Mouse (Mus musculus): ENCODE data around the gene Olfr221. TPM values are rescaled to one million over a fixed set of nuclear protein-coding genes. Genes with fewer than 3 reads are reported as not detected.

Gene Olfr221
- 0.15 TPM for polyA plus RNA-seq (2014; fragmentation: Illumina TruSeq; extraction: RNeasy Lipid Tissue Mini Kit (QIAGEN cat#74804); ENCODE audit: low read depth, low replicate concordance)

DNA sequence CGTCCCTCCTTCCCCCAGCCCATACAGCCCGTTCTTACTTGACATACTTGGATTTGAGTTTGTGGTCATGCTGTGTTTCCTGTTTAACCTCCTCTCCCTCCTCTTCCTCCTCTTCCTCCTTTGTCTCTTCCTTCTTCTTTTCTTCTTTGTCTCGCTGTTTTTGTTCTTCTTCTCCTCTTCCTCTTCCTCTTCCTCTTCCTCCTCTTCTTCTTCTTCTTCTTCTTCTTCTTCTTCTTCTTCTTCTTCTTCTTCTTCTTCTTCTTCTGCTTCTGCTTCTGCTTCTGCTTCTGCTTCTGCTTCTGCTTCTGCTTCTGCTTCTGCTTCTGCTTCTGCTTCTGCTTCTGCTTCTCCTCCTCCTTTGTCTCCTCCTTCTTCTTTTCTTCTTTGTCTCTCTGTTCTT, at the start of gene Olfr221:
Olfr221 (minus strand) TSS at position 101 of the 400 bp plus-strand sequence.

DNA sequence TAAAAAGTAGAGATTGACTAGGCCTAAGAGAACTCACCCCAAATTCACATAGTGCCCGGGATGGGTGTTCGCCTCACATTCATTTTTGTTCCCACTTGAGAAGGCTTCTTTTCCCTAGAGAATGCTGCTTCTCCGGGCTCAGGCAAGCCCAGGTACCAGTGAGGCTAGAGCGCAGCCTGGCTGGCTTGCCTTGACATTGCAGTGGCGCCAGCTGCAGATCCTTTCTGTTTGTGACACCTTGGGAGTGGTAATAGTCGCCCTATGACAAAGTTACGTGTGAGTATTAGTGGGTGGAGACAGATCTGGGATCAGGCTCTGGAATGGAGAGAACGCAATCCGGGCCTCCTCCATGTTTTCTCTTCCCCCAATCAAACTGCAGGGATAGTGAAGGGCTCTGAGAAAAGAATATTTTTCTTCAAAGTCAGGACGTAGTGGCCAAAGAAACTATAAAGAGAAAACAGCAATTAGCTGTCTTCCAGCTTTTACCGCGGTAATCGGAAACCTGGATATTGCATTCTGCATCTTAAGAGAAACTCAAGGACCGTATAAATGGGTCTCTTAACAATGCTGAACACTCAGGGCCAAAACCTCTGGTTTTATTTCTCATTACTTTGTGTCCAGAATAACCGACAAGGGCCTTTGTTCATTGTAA, 21.6 kb downstream of the Olfr221 start, which contains the start of gene Zfp219:
Zfp219 (minus strand) TSS at position 248 of the 652 bp plus-strand sequence.

DNA sequence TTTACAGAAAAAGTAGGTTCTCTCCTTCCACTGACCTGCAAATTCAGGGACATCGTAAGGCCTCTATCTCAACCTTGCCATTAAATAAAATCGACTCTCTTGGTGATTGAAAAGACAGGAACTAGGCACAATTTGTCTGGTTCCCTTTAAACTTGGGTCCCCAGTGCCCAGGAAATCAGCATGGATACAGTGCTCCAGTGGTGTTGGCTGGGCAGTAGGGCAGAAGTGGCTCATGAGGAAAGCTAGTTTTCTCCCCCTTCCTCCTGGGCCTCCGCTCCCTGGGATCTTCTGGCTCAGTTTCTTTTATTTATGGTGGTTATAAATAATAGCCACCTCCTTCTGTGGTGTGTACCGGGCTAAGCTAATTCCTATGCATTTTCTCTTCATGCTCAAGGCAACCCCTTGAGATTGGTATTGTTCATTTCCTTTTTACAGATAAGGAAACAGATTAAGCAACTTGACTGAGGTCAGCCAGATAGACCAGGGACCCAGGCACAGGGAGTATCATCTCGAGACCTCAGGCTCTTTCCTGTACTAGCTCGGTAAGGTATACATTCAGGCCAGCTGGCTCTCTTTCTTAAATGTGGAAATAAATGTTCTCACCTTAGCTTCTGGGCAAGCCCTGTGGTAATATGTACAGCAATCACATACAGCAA, 26.7 kb downstream of the Olfr221 start, which contains the start of gene Tmem253:
Tmem253 (plus strand) TSS at position 214 of the 656 bp plus-strand sequence.

DNA sequence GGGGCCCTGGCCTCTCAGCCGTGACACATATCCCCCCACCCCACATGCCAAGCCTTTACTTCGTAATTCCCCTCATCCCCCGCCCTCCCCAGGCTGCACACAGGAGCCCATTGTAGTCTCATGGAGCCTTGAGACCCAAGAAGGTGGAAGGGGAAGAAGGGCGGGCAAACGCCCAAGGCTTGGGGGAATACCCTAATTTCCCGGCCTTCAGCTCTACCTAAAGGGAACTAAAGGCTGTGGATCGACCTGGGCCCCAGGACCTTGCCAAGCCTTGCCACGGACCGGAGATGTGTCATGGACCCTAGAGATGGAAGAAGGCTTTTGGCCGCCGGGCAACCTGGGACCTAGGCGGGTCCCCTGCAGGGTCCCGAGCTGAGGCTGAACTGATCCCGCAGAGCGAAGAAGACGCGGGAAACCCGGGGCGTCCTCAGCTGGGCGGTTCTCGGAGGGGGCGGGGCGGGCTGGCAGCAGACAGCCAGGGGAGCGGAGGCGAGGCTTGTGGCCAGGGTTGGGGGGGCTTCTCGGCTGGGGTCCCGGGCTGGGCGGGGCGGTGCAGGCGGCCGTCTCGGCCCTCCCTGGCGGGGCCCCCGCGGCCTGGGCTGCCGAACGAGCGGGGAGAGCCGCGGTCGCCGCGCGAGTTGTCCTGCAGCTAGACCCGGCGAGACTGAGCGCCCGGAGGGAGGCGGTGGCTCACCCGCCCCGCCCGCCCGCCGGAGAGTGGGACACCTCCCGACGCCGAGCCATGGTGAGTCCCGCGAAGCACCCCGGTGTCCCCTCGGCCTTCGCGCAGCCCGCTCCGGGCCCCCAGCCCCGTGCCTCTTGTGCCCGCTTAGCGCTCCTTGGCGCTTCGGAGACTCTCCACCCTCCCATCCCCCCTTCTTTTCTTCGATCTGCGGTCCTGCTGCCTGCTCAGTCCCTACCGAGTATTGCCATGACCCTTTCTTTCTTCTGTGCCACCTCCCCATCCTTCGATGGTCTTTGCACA, 57.7 kb downstream of the Olfr221 start, which contains the start of gene Arhgef40:
Arhgef40 (plus strand) TSS at position 473 of the 985 bp plus-strand sequence.

Other genes starting within 250 kb of the Olfr221 start
- 6.6 TPM for gene AY358078, start 242.4 kb downstream of the Olfr221 start, polyA plus RNA-seq (2014; fragmentation: Illumina TruSeq; extraction: RNeasy Lipid Tissue Mini Kit (QIAGEN cat#74804); ENCODE audit: low read depth, low replicate concordance)
- not detected for gene Ear6, start 188.8 kb downstream of the Olfr221 start, polyA plus RNA-seq (2014; fragmentation: Illumina TruSeq; extraction: RNeasy Lipid Tissue Mini Kit (QIAGEN cat#74804); ENCODE audit: low read depth, low replicate concordance)
- 2.7 TPM for gene Mettl17, start 157.6 kb downstream of the Olfr221 start, polyA plus RNA-seq (2014; fragmentation: Illumina TruSeq; extraction: RNeasy Lipid Tissue Mini Kit (QIAGEN cat#74804); ENCODE audit: low read depth, low replicate concordance)
- 0.08 TPM for gene Slc39a2, start 149.6 kb downstream of the Olfr221 start, polyA plus RNA-seq (2014; fragmentation: Illumina TruSeq; extraction: RNeasy Lipid Tissue Mini Kit (QIAGEN cat#74804); ENCODE audit: low read depth, low replicate concordance)
- gene Ndrg2, start 128.3 kb downstream of the Olfr221 start, polyA plus RNA-seq (2014; fragmentation: Illumina TruSeq; extraction: RNeasy Lipid Tissue Mini Kit (QIAGEN cat#74804); ENCODE audit: low read depth, low replicate concordance), result 30.5 TPM
- gene Tppp2, start 124.0 kb downstream of the Olfr221 start, polyA plus RNA-seq (2014; fragmentation: Illumina TruSeq; extraction: RNeasy Lipid Tissue Mini Kit (QIAGEN cat#74804); ENCODE audit: low read depth, low replicate concordance), result 324 TPM
- not detected for gene Rnase13, start 119.7 kb downstream of the Olfr221 start, polyA plus RNA-seq (2014; fragmentation: Illumina TruSeq; extraction: RNeasy Lipid Tissue Mini Kit (QIAGEN cat#74804); ENCODE audit: low read depth, low replicate concordance)
- 1.4 TPM for gene Arhgef40, start 57.7 kb downstream of the Olfr221 start, polyA plus RNA-seq (2014; fragmentation: Illumina TruSeq; extraction: RNeasy Lipid Tissue Mini Kit (QIAGEN cat#74804); ENCODE audit: low read depth, low replicate concordance)
- gene Tmem253, start 26.8 kb downstream of the Olfr221 start, polyA plus RNA-seq (2014; fragmentation: Illumina TruSeq; extraction: RNeasy Lipid Tissue Mini Kit (QIAGEN cat#74804); ENCODE audit: low read depth, low replicate concordance), result not detected
- 3.2 TPM for gene Zfp219, start 21.7 kb downstream of the Olfr221 start, polyA plus RNA-seq (2014; fragmentation: Illumina TruSeq; extraction: RNeasy Lipid Tissue Mini Kit (QIAGEN cat#74804); ENCODE audit: low read depth, low replicate concordance)
- gene Hnrnpc, start 61.6 kb upstream of the Olfr221 start, polyA plus RNA-seq (2014; fragmentation: Illumina TruSeq; extraction: RNeasy Lipid Tissue Mini Kit (QIAGEN cat#74804); ENCODE audit: low read depth, low replicate concordance), result 187 TPM
- gene Rpgrip1, start 68.2 kb upstream of the Olfr221 start, polyA plus RNA-seq (2014; fragmentation: Illumina TruSeq; extraction: RNeasy Lipid Tissue Mini Kit (QIAGEN cat#74804); ENCODE audit: low read depth, low replicate concordance), result 341 TPM
- 67.2 TPM for gene Supt16, start 155.0 kb upstream of the Olfr221 start, polyA plus RNA-seq (2014; fragmentation: Illumina TruSeq; extraction: RNeasy Lipid Tissue Mini Kit (QIAGEN cat#74804); ENCODE audit: low read depth, low replicate concordance)
- 86.5 TPM for gene Chd8, start 215.3 kb upstream of the Olfr221 start, polyA plus RNA-seq (2014; fragmentation: Illumina TruSeq; extraction: RNeasy Lipid Tissue Mini Kit (QIAGEN cat#74804); ENCODE audit: low read depth, low replicate concordance)
- gene Tox4, start 236.7 kb upstream of the Olfr221 start, polyA plus RNA-seq (2014; fragmentation: Illumina TruSeq; extraction: RNeasy Lipid Tissue Mini Kit (QIAGEN cat#74804); ENCODE audit: low read depth, low replicate concordance), result 38.3 TPM
- 31.9 TPM for gene Rab2b, start 237.1 kb upstream of the Olfr221 start, polyA plus RNA-seq (2014; fragmentation: Illumina TruSeq; extraction: RNeasy Lipid Tissue Mini Kit (QIAGEN cat#74804); ENCODE audit: low read depth, low replicate concordance)